Mouse (Mus musculus): Measurements from ENCODE around the gene Nt5dc1.

The Nt5dc1 gene

GRCm38 (mm10) chr10:34246106-34246505 is 172.2 kb downstream of the Nt5dc1 start:
- DNase-seq (ENCODE audit: extremely low read depth, insufficient read length, low spot score): no peak

- no peak for DNase-seq (ENCODE audit: extremely low read depth, insufficient read length, low spot score)
Measured at GRCm38 (mm10) chr10:34244745-34245144, 173.6 kb downstream of the Nt5dc1 start.

- DNase-seq (ENCODE audit: extremely low read depth, insufficient read length, low spot score): no peak
Measured at GRCm38 (mm10) chr10:34238536-34238935, 179.8 kb downstream of the Nt5dc1 start.

Measured in 3134 (cell line).